Mouse (Mus musculus): ENCODE results near the gene Pou3f3.

DNA sequence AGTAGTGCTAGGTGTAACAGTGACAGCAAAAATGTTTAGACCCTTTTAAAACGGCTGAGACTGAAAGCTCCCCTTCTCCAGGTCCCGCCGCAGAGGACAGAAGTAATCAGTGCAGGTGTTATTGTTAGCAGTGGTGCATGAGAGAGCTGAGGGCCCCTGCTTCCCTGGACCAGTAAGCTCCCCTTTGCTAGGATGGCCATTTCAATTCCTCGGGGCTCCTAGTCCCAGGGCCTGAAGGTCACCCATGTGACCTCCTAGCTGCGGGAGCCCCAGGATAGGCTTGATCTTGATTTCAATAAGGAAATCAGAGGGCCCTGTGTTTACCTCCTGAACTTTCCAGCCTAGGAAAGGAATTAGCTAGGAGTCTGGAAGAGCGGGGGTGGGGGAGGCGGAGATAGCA lies 7.9 kb downstream of the Pou3f3 start:
- TF ChIP-seq FLI1 (IDR thresholded peaks at IDR 0.05; ENCODE audit: low read length) = no peak
- no peak for TF ChIP-seq GATA1 (IDR thresholded peaks at IDR 0.05; ENCODE audit: borderline replicate concordance, low read length)

All from megakaryocyte, embryonic 14.5 days (primary cell).